Mouse (Mus musculus) Patski (cell line): ENCODE results near the gene Psmd7. TPM values are rescaled to one million over a fixed set of nuclear protein-coding genes. Genes with fewer than 3 reads are reported as not detected.

Experiments used
- ATAC-seq: fragments of 100-300 bp; one replicate; pipeline ENCODE4 v1.8.0; 2021
- CTCF ChIA-PET: fragments of 350-600 bp; sonication (Branson Sonifier 250); formaldehyde crosslinking; loops from one replicate; lab custom pipeline; 2022; ENCODE audit warnings: inconsistent platforms; lab: Charles Lee
- POLR2A ChIA-PET: fragments of 350-600 bp; sonication (Branson Sonifier 250); formaldehyde crosslinking; loops from one replicate; lab custom pipeline; 2022; ENCODE audit warnings: antibody characterized with exemption, inconsistent platforms; lab: Charles Lee
- DNase-seq: peaks from one replicate; pipeline ENCODE4 v3.0.0-alpha.2; 2011; ENCODE audit warnings: low read depth, low spot score
- H3K27me3 ChIP-seq: fragments of 371-371 bp; one replicate; pipeline ENCODE4 v1.5.1; 2021
- CTCF ChIP-seq: fragments of 100-300 bp; IDR thresholded peaks from one replicate; pipeline ENCODE4 v1.5.1; 2021
- in situ Hi-C: fragments of 300-500 bp; cut with MboI; formaldehyde crosslinking; loops from 3 replicates; pipeline ENCODE4 v1.11.1; 2018; ENCODE audit warnings: low pct_unique_long_range_greater_than_20kb, mixed read lengths
- polyA plus RNA-seq: library from polyadenylated mRNA; unstranded; gene quantifications from one replicate; pipeline ENCODE4 v1.2.3, GENCODE M21; 2021

Psmd7 gene
- polyA plus RNA-seq, 1 experiment from 2014 or later, result 169 TPM

GRCm38 (mm10) chr8:107608751-107609150 is 20.5 kb upstream of the Psmd7 start:
- ATAC-seq, result no peak
- peaks cover 59% of the 10 kb centered on the region for H3K27me3 ChIP-seq
- in situ Hi-C loops, result loop anchor here (10.0 kb wide), 1 partner anchor 1926 kb away; no protein-coding TSS in a partner anchor
- DNase-seq, result no peak
- POLR2A ChIA-PET, result no interaction called here
- CTCF ChIA-PET, result no interaction called here
- no peak for TF ChIP-seq CTCF

- peak; percentile 89 for TF ChIP-seq CTCF
- peaks cover 51% of the 10 kb centered on the region for H3K27me3 ChIP-seq
- DNase-seq (no peak), ATAC-seq (no peak)
- ChIA-PET CTCF (interaction anchor here (0.7 to 1.2 kb wide), 3 partner anchors 104 to 1583 kb away, joined by 3 to 4 read pairs (median 3); no protein-coding TSS in a partner anchor), POLR2A (no interaction called here)
- in situ Hi-C loops, result loop anchor here (10.0 kb wide), 1 partner anchor 1932 kb away; no protein-coding TSS in a partner anchor
These were observed 14.8 kb upstream of the Psmd7 start for GRCm38 (mm10) chr8:107603026-107603425.

- no peak for DNase-seq
- POLR2A ChIA-PET, result no interaction called here
- in situ Hi-C loops, result loop anchor here (10.0 kb wide), 1 partner anchor 1935 kb away; no protein-coding TSS in a partner anchor
- no peak for ATAC-seq
- no peak for TF ChIP-seq CTCF
- peaks cover 43% of the 10 kb centered on the region for H3K27me3 ChIP-seq
- CTCF ChIA-PET, result no interaction called here
These were observed 11.4 kb upstream of the Psmd7 start for GRCm38 (mm10) chr8:107599691-107600090.

- ChIA-PET POLR2A (no interaction called here), CTCF (no interaction called here)
- no peak for ATAC-seq
- DNase-seq, result no peak
- peaks cover 38% of the 10 kb centered on the region for H3K27me3 ChIP-seq
- TF ChIP-seq CTCF, result no peak
- in situ Hi-C loops, result no loop called here
These were observed 9.5 kb upstream of the Psmd7 start for GRCm38 (mm10) chr8:107597731-107598130.

GRCm38 (mm10) chr8:107594817-107595216 is 6.6 kb upstream of the Psmd7 start:
- DNase-seq (no peak), ATAC-seq (no peak)
- peaks cover 37% of the 10 kb centered on the region for H3K27me3 ChIP-seq
- in situ Hi-C loops, result no loop called here
- ChIA-PET CTCF (no interaction called here), POLR2A (interaction anchor here (0.7 kb wide), 1 partner anchor 57 kb away, joined by 4 read pairs; no protein-coding TSS in a partner anchor)
- no peak for TF ChIP-seq CTCF

- in situ Hi-C loops, result no loop called here
- no peak for DNase-seq
- CTCF ChIA-PET, result no interaction called here
- ATAC-seq, result no peak
- POLR2A ChIA-PET, result interaction anchor here (0.7 kb wide), 1 partner anchor 58 kb away, joined by 4 read pairs; no protein-coding TSS in a partner anchor
- H3K27me3 ChIP-seq, result peaks cover 32% of the 10 kb centered on the region
- no peak for TF ChIP-seq CTCF
These were observed 5.9 kb upstream of the Psmd7 start for GRCm38 (mm10) chr8:107593967-107594729.

- ATAC-seq (peak; percentile 36), DNase-seq (no peak)
These were observed 752 bp downstream of the Psmd7 start for GRCm38 (mm10) chr8:107587429-107587994.

GRCm38 (mm10) chr8:107582136-107582535 is 6.1 kb downstream of the Psmd7 start:
- ChIA-PET POLR2A (interaction anchor here (0.6 kb wide), 1 partner anchor 1984 kb away, joined by 3 read pairs; the partner anchor contains the start of genes Dhx38 and Txnl4b), CTCF (no interaction called here)
- in situ Hi-C loops, result no loop called here

More at GRCm38 (mm10) chr8:107587429-107587994, 752 bp downstream of the Psmd7 start:
- in situ Hi-C loops, result no loop called here
- H3K27me3 ChIP-seq, result peaks cover 10% of the 10 kb centered on the region
- POLR2A ChIA-PET, result interaction anchor here (0.6 to 0.7 kb wide), 2 partner anchors 33 to 190 kb away, joined by 4 read pairs; no protein-coding TSS in a partner anchor
- CTCF ChIA-PET, result interaction anchor here (0.6 kb wide), 1 partner anchor 89 kb away, joined by 4 read pairs; no protein-coding TSS in a partner anchor
- TF ChIP-seq CTCF, result no peak

GRCm38 (mm10) chr8:107581536-107581935 is 6.7 kb downstream of the Psmd7 start:
- DNase-seq (no peak), ATAC-seq (no peak)
- no peaks in the 10 kb centered on the region for H3K27me3 ChIP-seq
- in situ Hi-C loops, result no loop called here
- ChIA-PET POLR2A (no interaction called here), CTCF (no interaction called here)
- TF ChIP-seq CTCF, result no peak

More at GRCm38 (mm10) chr8:107582136-107582535, 6.1 kb downstream of the Psmd7 start:
- DNase-seq, result no peak
- TF ChIP-seq CTCF, result no peak
- no peak for ATAC-seq
- no peaks in the 10 kb centered on the region for H3K27me3 ChIP-seq

GRCm38 (mm10) chr8:107580879-107581278 is 7.4 kb downstream of the Psmd7 start:
- no peaks in the 10 kb centered on the region for H3K27me3 ChIP-seq
- ATAC-seq, result no peak
- CTCF ChIA-PET, result no interaction called here
- no peak for TF ChIP-seq CTCF
- in situ Hi-C loops, result no loop called here
- no peak for DNase-seq
- POLR2A ChIA-PET, result no interaction called here
